Mouse (Mus musculus): ENCODE measurements around the gene Meaf6. TPM values are rescaled to one million over a fixed set of nuclear protein-coding genes. Genes with fewer than 3 reads are reported as not detected.

Meaf6 gene
- polyA plus RNA-seq, 1 experiment = 12.7 TPM

DNA sequence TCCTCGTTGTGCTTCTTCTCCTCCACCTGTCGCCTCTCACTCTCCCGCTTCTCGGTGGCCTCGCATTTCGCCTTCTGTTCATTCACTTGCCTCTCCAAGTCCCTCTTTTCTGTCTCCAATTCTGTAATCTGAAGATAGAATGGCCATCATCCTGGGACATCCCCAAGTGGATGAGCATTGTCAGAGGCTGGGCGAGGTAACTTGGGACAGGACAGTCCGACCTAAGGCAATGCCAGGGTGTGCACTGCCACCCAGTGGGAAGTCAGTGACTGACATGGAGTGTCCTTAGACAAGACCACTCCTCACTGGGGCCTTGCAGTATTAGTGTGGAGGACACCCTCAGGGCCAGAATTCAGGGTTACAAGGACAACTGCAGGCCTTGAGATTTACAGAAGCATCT is 25.9 kb upstream of the Meaf6 start:
- 6% methylated on average over 8 of the region's 8 CpGs for WGBS
- peak in 1 of 2 experiments; percentile 44 for DNase-seq (ENCODE audit: low read depth in 1 of 2, low spot score in 2 of 2)
- TF ChIP-seq POLR2A (IDR thresholded peaks at IDR 0.05; ENCODE audit: low read depth, low read length) (no peak), CTCF (IDR thresholded peaks at IDR 0.05; ENCODE audit: extremely low read depth, insufficient read depth, insufficient read length, insufficient replicate concordance) (peak; percentile 71; the same call in 1 of the 2 replicates)

DNA sequence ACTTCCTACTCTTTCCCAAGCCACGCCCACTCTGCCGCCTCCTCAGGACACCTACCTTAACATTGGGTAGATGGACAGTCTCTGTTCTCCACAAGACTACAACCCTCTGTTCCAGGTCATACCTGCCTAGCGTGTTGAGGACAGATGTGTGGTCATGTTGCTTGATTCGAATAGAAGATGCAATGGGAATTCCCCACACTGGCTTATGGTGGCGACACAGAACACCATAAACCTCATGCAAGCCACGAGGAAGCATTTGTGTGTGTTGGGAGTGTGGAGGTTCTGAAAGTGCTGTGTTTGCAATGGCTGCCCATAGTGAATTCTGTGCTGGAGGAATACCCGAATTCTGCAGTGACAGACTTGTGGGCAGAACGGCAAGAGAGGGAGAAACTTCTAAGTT is 21.1 kb upstream of the Meaf6 start:
- no peaks in the 10 kb centered on the region for H3K27me3 ChIP-seq (ENCODE audit: control insufficient read depth, insufficient read depth, low read length)
- TF ChIP-seq POLR2A (IDR thresholded peaks at IDR 0.05; ENCODE audit: low read depth, low read length) (no peak), CTCF (IDR thresholded peaks at IDR 0.05; ENCODE audit: extremely low read depth, insufficient read depth, insufficient read length, insufficient replicate concordance) (no peak)
- H3K4me1 ChIP-seq (ENCODE audit: control insufficient read depth, insufficient read depth, insufficient read length) = peaks cover 7% of the 10 kb centered on the region; the same call in 1 of the 2 replicates
- no peak overlapping the region for H3K4me3 ChIP-seq (ENCODE audit: extremely low read depth, insufficient read depth, insufficient read length)
- H3K27ac ChIP-seq (ENCODE audit: insufficient read depth, low read length) = no peak overlapping the region
- DNase-seq (ENCODE audit: low read depth in 1 of 2, low spot score in 2 of 2) = no peak
- 53% methylated on average over 8 of the region's 8 CpGs for WGBS
- H3K36me3 ChIP-seq (ENCODE audit: control insufficient read depth, insufficient read depth, low read length) = no peaks in the 10 kb centered on the region; the same call in 1 of the 2 replicates

More for the DNA sequence above, 25.9 kb upstream of the Meaf6 start:
- Histone ChIP-seq H3K36me3 (ENCODE audit: control insufficient read depth, insufficient read depth, low read length) (peaks cover 6% of the 10 kb centered on the region), H3K27ac (ENCODE audit: insufficient read depth, low read length) (no peak overlapping the region), H3K4me3 (ENCODE audit: extremely low read depth, insufficient read depth, insufficient read length) (peak overlapping the region; percentile 26; the same call in 1 of the 2 replicates), H3K27me3 (ENCODE audit: control insufficient read depth, insufficient read depth, low read length) (no peaks in the 10 kb centered on the region), H3K4me1 (ENCODE audit: control insufficient read depth, insufficient read depth, insufficient read length) (no peaks in the 10 kb centered on the region; the same call in 1 of the 2 replicates)

DNA sequence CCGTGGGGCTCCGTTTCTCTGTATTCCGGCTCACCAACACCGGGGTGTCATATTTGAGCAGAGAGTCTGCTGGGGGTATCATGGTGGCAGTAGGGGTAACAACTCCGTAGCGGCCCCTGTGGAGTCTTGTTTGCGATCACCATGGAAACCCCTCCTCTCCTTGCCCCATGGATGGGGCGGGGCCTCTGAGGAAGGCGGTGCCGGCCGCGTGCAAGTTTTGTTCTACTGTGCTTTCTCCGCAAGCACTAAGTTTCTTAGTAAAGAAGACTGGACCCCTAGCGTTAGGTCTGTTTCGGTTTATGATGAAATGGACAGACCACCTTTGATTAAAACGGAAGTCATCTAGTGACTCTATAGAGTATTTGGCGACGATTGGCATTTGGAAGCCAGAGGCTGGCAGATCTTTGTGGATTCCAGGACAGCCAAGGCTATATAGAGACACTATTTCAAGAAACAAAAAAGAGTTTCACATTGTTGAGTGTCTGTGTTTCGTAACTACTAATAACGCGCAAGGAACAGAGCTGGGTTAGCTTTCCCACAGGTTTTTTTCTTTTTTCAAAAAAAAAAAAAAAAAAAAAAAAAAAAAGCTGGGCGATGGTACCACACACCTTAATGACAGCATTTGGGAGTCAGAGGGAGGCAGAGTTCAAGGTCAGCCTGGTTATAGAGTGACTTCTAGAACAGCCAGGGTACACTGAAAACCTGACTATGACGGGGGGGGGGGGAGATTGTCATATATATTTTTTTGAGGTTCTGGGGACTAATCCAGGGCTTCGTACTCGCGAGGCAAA is 19.2 kb upstream of the Meaf6 start, which contains the start of gene Dnali1:
Dnali1 (minus strand) TSS at position 187 of the 791 bp plus-strand sequence.
- TF ChIP-seq POLR2A (IDR thresholded peaks at IDR 0.05; ENCODE audit: low read depth, low read length) = no peak
- TF ChIP-seq CTCF (IDR thresholded peaks at IDR 0.05; ENCODE audit: extremely low read depth, insufficient read depth, insufficient read length, insufficient replicate concordance) = no peak
- Histone ChIP-seq H3K36me3 (ENCODE audit: control insufficient read depth, insufficient read depth, low read length) (peaks cover 10% of the 10 kb centered on the region), H3K4me3 (ENCODE audit: extremely low read depth, insufficient read depth, insufficient read length) (peak within 1 kb of the TSS; percentile 86), H3K27ac (ENCODE audit: insufficient read depth, low read length) (0 out of 2 replicates have a peak within 1 kb of the TSS, but pooled peaks have one; percentile 54), H3K27me3 (ENCODE audit: control insufficient read depth, insufficient read depth, low read length) (no peaks in the 10 kb centered on the region), H3K4me1 (ENCODE audit: control insufficient read depth, insufficient read depth, insufficient read length) (peaks cover 7% of the 10 kb centered on the region; the same call in 1 of the 2 replicates)
- WGBS = 4% methylated on average over 26 of the region's 26 CpGs
- DNase-seq (ENCODE audit: low read depth in 1 of 2, low spot score in 2 of 2) = peak; percentile 35 to 45

DNA sequence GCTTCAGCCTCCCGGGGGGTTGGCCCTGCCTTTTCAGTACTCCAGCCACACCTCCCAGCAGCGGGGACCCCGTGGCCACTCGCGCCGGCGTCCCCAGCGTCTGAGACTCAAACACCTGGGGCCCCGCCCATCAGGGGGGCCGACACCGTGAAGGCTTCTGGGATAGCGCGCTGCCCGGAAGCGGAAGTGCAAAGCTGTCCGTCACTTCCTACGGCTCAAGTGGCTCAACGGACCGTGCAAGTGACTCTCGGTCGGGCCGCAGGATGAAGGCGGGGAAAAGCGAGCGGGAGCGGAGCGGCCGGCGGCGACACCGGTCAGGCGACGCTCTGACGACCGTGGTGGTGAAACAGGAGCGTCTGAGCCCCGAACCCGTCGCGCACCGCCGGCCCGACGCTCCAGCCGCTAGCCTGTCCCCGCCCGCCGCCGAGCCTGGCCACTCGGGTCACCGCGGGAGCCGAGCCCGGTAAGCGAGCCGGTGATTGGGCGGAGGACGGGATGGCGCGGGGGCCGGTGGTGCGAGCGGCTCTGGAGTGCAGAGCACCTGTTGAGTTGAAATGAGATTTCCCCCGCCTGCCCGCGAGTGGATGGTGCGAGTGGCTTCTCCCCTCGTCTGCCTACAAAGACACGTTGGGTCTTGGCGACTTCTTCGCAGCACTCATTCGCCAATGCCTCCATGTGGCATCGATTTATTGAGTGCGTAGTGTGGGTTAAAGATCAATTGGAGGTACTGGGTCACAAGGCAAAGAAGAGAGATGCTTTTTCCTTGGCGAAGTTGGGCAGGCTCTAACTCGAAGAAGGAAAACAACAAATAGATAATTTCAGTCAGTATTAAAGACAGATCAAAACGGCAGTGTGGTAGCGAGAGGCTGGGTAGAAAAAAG is 18.2 kb upstream of the Meaf6 start, which contains the start of gene Snip1:
Snip1 (plus strand) TSS at position 183 of the 881 bp plus-strand sequence.
- H3K36me3 ChIP-seq (ENCODE audit: control insufficient read depth, insufficient read depth, low read length) = peaks cover 19% of the 10 kb centered on the region
- peak within 1 kb of the TSS; percentile 54 for H3K27ac ChIP-seq (ENCODE audit: insufficient read depth, low read length)
- DNase-seq (ENCODE audit: low read depth in 1 of 2, low spot score in 2 of 2) = peak; percentile 84 to 94
- TF ChIP-seq CTCF (IDR thresholded peaks at IDR 0.05; ENCODE audit: extremely low read depth, insufficient read depth, insufficient read length, insufficient replicate concordance) = no peak
- no peak; the same call in none of the 2 replicates for TF ChIP-seq POLR2A (IDR thresholded peaks at IDR 0.05; ENCODE audit: low read depth, low read length)
- under 1% methylated on average over 75 of the region's 78 CpGs for WGBS
- peaks cover 7% of the 10 kb centered on the region; the same call in 1 of the 2 replicates for H3K4me1 ChIP-seq (ENCODE audit: control insufficient read depth, insufficient read depth, insufficient read length)
- H3K27me3 ChIP-seq (ENCODE audit: control insufficient read depth, insufficient read depth, low read length) = no peaks in the 10 kb centered on the region
- H3K4me3 ChIP-seq (ENCODE audit: extremely low read depth, insufficient read depth, insufficient read length) = peak within 1 kb of the TSS; percentile 86

DNA sequence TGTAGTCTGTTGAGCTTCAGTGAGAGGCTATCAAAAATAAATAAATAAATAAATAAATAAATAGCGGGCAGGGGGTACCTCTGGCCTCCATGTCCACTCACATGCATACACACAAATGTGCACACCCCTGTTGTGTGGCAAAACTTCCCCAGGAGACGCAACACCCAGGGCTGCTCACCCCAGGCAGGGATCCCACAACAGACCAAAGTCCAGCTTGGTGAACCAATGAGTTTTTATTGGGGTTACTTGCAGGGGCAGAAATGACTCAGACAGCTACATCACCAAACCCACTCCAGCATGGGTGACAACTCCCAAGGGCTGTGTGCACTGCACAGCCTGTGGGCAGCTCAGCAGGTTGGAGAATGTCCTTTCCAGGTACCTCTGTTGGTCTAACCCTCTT is 7.2 kb upstream of the Meaf6 start:
- no peak overlapping the region for H3K27ac ChIP-seq (ENCODE audit: insufficient read depth, low read length)
- no peaks in the 10 kb centered on the region for H3K27me3 ChIP-seq (ENCODE audit: control insufficient read depth, insufficient read depth, low read length)
- peaks cover 24% of the 10 kb centered on the region for H3K36me3 ChIP-seq (ENCODE audit: control insufficient read depth, insufficient read depth, low read length)
- H3K4me1 ChIP-seq (ENCODE audit: control insufficient read depth, insufficient read depth, insufficient read length) = no peaks in the 10 kb centered on the region
- no peak overlapping the region for H3K4me3 ChIP-seq (ENCODE audit: extremely low read depth, insufficient read depth, insufficient read length)
- TF ChIP-seq CTCF (IDR thresholded peaks at IDR 0.05; ENCODE audit: extremely low read depth, insufficient read depth, insufficient read length, insufficient replicate concordance) (no peak), POLR2A (IDR thresholded peaks at IDR 0.05; ENCODE audit: low read depth, low read length) (no peak)
- DNase-seq (ENCODE audit: low read depth in 1 of 2, low spot score in 2 of 2) = no peak
- 92% methylated on average over 2 of the region's 2 CpGs for WGBS

DNA sequence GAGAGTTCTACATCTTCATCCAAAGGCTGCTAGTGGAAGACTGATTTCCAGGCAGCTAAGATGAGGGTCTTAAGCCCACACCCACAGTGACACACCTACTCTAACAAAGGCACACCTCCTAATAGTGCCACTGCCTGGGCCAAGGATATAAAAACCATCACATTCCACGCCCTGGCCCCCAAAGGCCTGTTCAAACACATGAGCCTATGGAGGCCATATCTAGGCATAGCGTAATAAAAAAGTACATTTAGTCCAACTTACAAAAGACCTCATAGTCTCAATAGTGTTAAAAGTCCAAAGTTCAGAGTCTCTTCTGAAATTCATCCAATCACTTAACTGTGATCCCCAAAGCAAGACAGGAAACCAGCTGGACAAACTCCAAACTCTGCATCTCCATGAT is 6.2 kb upstream of the Meaf6 start:
- no peak overlapping the region for H3K4me3 ChIP-seq (ENCODE audit: extremely low read depth, insufficient read depth, insufficient read length)
- no peak for DNase-seq (ENCODE audit: low read depth in 1 of 2, low spot score in 2 of 2)
- no peaks in the 10 kb centered on the region for H3K4me1 ChIP-seq (ENCODE audit: control insufficient read depth, insufficient read depth, insufficient read length)
- TF ChIP-seq POLR2A (IDR thresholded peaks at IDR 0.05; ENCODE audit: low read depth, low read length) (no peak), CTCF (IDR thresholded peaks at IDR 0.05; ENCODE audit: extremely low read depth, insufficient read depth, insufficient read length, insufficient replicate concordance) (no peak)
- H3K27ac ChIP-seq (ENCODE audit: insufficient read depth, low read length) = no peak overlapping the region
- peaks cover 15% of the 10 kb centered on the region for H3K36me3 ChIP-seq (ENCODE audit: control insufficient read depth, insufficient read depth, low read length)
- 98% methylated on average over 2 of the region's 2 CpGs for WGBS
- H3K27me3 ChIP-seq (ENCODE audit: control insufficient read depth, insufficient read depth, low read length) = no peaks in the 10 kb centered on the region

Data from spleen, adult 2 months (tissue).